ENCODE assay signal across 14 mouse cellular contexts in the genomic region with DNA sequence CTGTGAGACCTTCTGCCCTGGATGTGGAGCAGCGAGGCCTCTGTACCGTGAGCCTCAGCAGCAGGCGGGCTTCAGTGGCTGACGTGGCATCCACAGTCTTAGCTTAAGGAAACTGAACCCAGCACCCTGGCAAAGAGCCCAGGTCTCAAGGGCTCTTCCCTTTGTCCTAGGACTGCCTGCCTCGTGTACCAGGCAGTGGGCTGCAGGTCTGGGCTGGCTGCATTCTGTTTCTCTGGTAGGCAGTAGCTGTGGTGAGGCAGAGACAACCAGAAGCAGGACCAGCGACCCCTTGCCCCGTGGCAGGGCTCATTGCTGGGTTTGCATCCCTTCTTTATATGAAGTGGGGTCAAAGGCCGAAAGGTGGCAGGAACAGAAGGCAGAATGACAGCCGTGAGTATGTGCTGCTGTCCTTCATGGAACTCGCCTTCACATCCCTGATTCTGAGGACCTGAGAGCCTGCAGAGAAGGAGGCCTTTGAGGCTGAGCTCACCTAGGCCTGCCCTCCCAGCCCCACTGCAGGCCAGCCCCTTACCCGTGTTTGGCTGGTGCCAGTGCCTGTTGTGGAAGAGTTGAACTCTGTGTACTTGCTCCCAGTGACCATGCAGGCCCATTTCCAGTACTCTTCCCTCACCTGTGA.
"Had no signal": no experiment of that assay in that cellular context is flagged by ENCODE, and none has a peak within 500 bp of the region (broad histone marks: within the 10 kb centered on the region; RNA-seq: fewer than 3 reads in every experiment).

No protein-coding gene starts in this region.

- H3K4me3 ChIP-seq: kidney, embryonic 15.5 days; limb, embryonic 12.5 days; midbrain, embryonic 10.5 days; neural tube, embryonic 15.5 days had no signal

- DNase-seq: kidney, adult 2 months; kidney, postnatal 14 days; lung, adult 18-20 months; lung, postnatal 4 days; midbrain, embryonic 14.5 days; right cerebral cortex, adult 18-20 months; right cerebral cortex, postnatal 25 days; thymus, postnatal 4 days had no signal

- H3K27me3 ChIP-seq: kidney, embryonic 15.5 days; limb, embryonic 12.5 days; neural tube, embryonic 15.5 days had no signal

- H3K4me1 ChIP-seq: kidney, embryonic 15.5 days; limb, embryonic 12.5 days; midbrain, embryonic 10.5 days; neural tube, embryonic 15.5 days had no signal

- H3K9me3 ChIP-seq: kidney, embryonic 15.5 days; limb, embryonic 12.5 days; midbrain, embryonic 10.5 days; neural tube, embryonic 15.5 days had no signal

- H3K9ac ChIP-seq: kidney, embryonic 15.5 days; limb, embryonic 12.5 days; liver, embryonic 14.5 days; neural tube, embryonic 15.5 days had no signal

- H3K4me2 ChIP-seq: kidney, embryonic 15.5 days; limb, embryonic 12.5 days; neural tube, embryonic 15.5 days had no signal

- H3K27ac ChIP-seq: kidney, embryonic 15.5 days; limb, embryonic 12.5 days; liver, embryonic 14.5 days; midbrain, embryonic 10.5 days; neural tube, embryonic 15.5 days; stomach, postnatal 0 days had no signal
